Mouse (Mus musculus): ENCODE measurements around the gene Ap1g1.

- TF ChIP-seq CTCF (IDR thresholded peaks at IDR 0.05; ENCODE audit: low read depth, low read length) (no peak), POLR2A (IDR thresholded peaks at IDR 0.05; ENCODE audit: borderline replicate concordance, low read depth, low read length) (no peak)
Observed at GRCm38 (mm10) chr8:109760221-109760620, 18.1 kb upstream of the Ap1g1 start.
